In genomic region chr2:70885674-70886073, GRCm38 (mm10) we compare ENCODE assay signal across 18 mouse cellular contexts.
DNase-seq lines count a peak whose midpoint lies in the region; ATAC-seq and TF ChIP-seq lines count a peak whose summit lies in the region.
"Had no signal": no experiment of that assay in that cellular context is flagged by ENCODE, and none has a peak within 500 bp of the region (broad histone marks: within the 10 kb centered on the region; RNA-seq: fewer than 3 reads in every experiment).

No protein-coding gene starts in this region.

- no peak overlapping the region for H3K9ac ChIP-seq in lung, postnatal 0 days (replicated peaks; ENCODE audit: low read depth)
- no peak overlapping the region for H3K9ac ChIP-seq in liver, postnatal 0 days (replicated peaks)
- H3K9ac ChIP-seq in intestine, embryonic 16.5 days (ENCODE audit: low read depth, low read length): no peak overlapping the region
- H3K9ac ChIP-seq: hindbrain, embryonic 15.5 days; limb, embryonic 12.5 days; midbrain, embryonic 15.5 days had no signal

- H3K9me3 ChIP-seq in lung, postnatal 0 days (ENCODE audit: low read length): no peaks in the 10 kb centered on the region
- H3K9me3 ChIP-seq in liver, postnatal 0 days (ENCODE audit: low read length): no peaks in the 10 kb centered on the region
- no peaks in the 10 kb centered on the region for H3K9me3 ChIP-seq in intestine, embryonic 16.5 days (ENCODE audit: control insufficient read depth, low read length)
- H3K9me3 ChIP-seq: hindbrain, embryonic 15.5 days; limb, embryonic 12.5 days; midbrain, embryonic 15.5 days had no signal

- TF ChIP-seq CTCF in lung, postnatal 0 days (IDR thresholded peaks at IDR 0.05): no peak
- no peak for TF ChIP-seq CTCF in liver, postnatal 0 days (IDR thresholded peaks at IDR 0.05; ENCODE audit: low read depth)

- no peak overlapping the region for H3K4me2 ChIP-seq in lung, postnatal 0 days (replicated peaks; ENCODE audit: low read depth, low read length)
- peak overlapping the region; percentile 27 for H3K4me2 ChIP-seq in liver, postnatal 0 days (ENCODE audit: low read depth, low read length)
- H3K4me2 ChIP-seq in intestine, embryonic 16.5 days (ENCODE audit: low read depth, low read length): no peak overlapping the region
- H3K4me2 ChIP-seq: hindbrain, embryonic 15.5 days; limb, embryonic 12.5 days; midbrain, embryonic 15.5 days had no signal

- WGBS in lung, postnatal 0 days: 83% methylated on average over 6 of the region's 6 CpGs
- 31% methylated on average over 6 of the region's 6 CpGs for WGBS in liver, postnatal 0 days (ENCODE audit: insufficient replicate concordance)
- WGBS in intestine, embryonic 16.5 days: 81% methylated on average over 6 of the region's 6 CpGs

- no peak for TF ChIP-seq EP300 in lung, postnatal 0 days (IDR thresholded peaks at IDR 0.05)
- TF ChIP-seq EP300 in liver, postnatal 0 days (IDR thresholded peaks at IDR 0.05; ENCODE audit: low read depth): peak; percentile 37; the same call in 1 of the 2 replicates

- H3K4me3 ChIP-seq in lung, postnatal 0 days (ENCODE audit: low read depth, low read length): no peak overlapping the region
- H3K4me3 ChIP-seq in liver, postnatal 0 days (ENCODE audit: low read depth, low read length): no peak overlapping the region
- no peak overlapping the region for H3K4me3 ChIP-seq in intestine, embryonic 16.5 days (ENCODE audit: low read length)
- H3K4me3 ChIP-seq: gastrocnemius, adult 2 months; hindbrain, embryonic 15.5 days; limb, embryonic 12.5 days; midbrain, embryonic 15.5 days had no signal

- no peak overlapping the region for H3K27ac ChIP-seq in lung, postnatal 0 days (ENCODE audit: low read length)
- H3K27ac ChIP-seq in liver, postnatal 0 days (ENCODE audit: low read depth): no peak overlapping the region
- no peak overlapping the region for H3K27ac ChIP-seq in intestine, embryonic 16.5 days (ENCODE audit: low read length)
- H3K27ac ChIP-seq: gastrocnemius, adult 2 months; hindbrain, embryonic 15.5 days; midbrain, embryonic 15.5 days had no signal

- no peaks in the 10 kb centered on the region for H3K36me3 ChIP-seq in lung, postnatal 0 days (ENCODE audit: insufficient read depth, low read length)
- H3K36me3 ChIP-seq in liver, postnatal 0 days (replicated peaks; ENCODE audit: insufficient read depth, low read length): no peaks in the 10 kb centered on the region
- H3K36me3 ChIP-seq in intestine, embryonic 16.5 days (ENCODE audit: control insufficient read depth, insufficient read depth, low read length): no peaks in the 10 kb centered on the region
- H3K36me3 ChIP-seq: hindbrain, embryonic 15.5 days; limb, embryonic 12.5 days; midbrain, embryonic 15.5 days had no signal

- ATAC-seq in lung, postnatal 0 days: no peak
- ATAC-seq in granulocyte monocyte progenitor cell, adult 5-6 weeks (replicated peaks; ENCODE audit: poor library complexity, severe bottlenecking): peak; percentile 97
- peak; percentile 50 for ATAC-seq in liver, postnatal 0 days
- ATAC-seq in neutrophil, adult 5-6 weeks (ENCODE audit: extremely low read depth, insufficient number of reproducible peaks, low FRiP score, poor library complexity, severe bottlenecking): peak; percentile 79
- no peak for ATAC-seq in intestine, embryonic 16.5 days
- ATAC-seq: intestine, postnatal 0 days; midbrain, embryonic 15.5 days had no signal

- H3K27me3 ChIP-seq in lung, postnatal 0 days (replicated peaks; ENCODE audit: insufficient read depth, low read length): no peaks in the 10 kb centered on the region
- no peaks in the 10 kb centered on the region for H3K27me3 ChIP-seq in liver, postnatal 0 days (ENCODE audit: insufficient read depth, low read length)
- H3K27me3 ChIP-seq in intestine, embryonic 16.5 days (replicated peaks; ENCODE audit: control insufficient read depth, insufficient read depth, low read length): no peaks in the 10 kb centered on the region
- H3K27me3 ChIP-seq: hindbrain, embryonic 15.5 days; limb, embryonic 12.5 days; midbrain, embryonic 15.5 days had no signal

- peak; percentile 28 for DNase-seq in lung, postnatal 0 days (ENCODE audit: low spot score)
- DNase-seq in lung, postnatal 10 days: no peak
- DNase-seq in liver, postnatal 0 days: no peak
- no peak for DNase-seq in heart, adult 8-10 months (ENCODE audit: low spot score)
- DNase-seq in cerebellum, postnatal 14 days: no peak
- DNase-seq: cerebellum, adult 11 months; cerebellum, postnatal 36 days; gastrocnemius, adult 2 months; kidney, postnatal 14 days; lung, postnatal 14 days; thymus, adult 18-20 months had no signal

- H3K4me1 ChIP-seq in lung, postnatal 0 days (ENCODE audit: insufficient read depth, low read depth, low read length): no peaks in the 10 kb centered on the region
- peaks cover 5% of the 10 kb centered on the region for H3K4me1 ChIP-seq in liver, postnatal 0 days (ENCODE audit: insufficient read depth)
- H3K4me1 ChIP-seq in intestine, embryonic 16.5 days (ENCODE audit: control insufficient read depth, insufficient read depth, low read length): no peaks in the 10 kb centered on the region
- H3K4me1 ChIP-seq: hindbrain, embryonic 15.5 days; limb, embryonic 12.5 days; midbrain, embryonic 15.5 days had no signal

Comparison
In these comparisons a context has a peak if more than half of its experiments do, and no peak if none do; other contexts are left out.
1. ATAC-seq: peak in granulocyte monocyte progenitor cell, adult 5-6 weeks (single experiment), liver, postnatal 0 days (single experiment) and neutrophil, adult 5-6 weeks (single experiment); none in lung, postnatal 0 days (single experiment) and intestine, embryonic 16.5 days (single experiment).